Mouse (Mus musculus) cerebellum, postnatal 14 days (tissue): ENCODE data around the gene Vstm2b.

Experiments used
- DNase-seq, 2 experiments: peaks; one replicate each; pipeline ENCODE4 v3.0.0; 2021; ENCODE audit warnings: mixed read lengths in 2 of 2

Gene Vstm2b

GRCm38 (mm10) chr7:40898096-40898710, at the start of gene Vstm2b:
Vstm2b (plus strand) TSS chr7:40898328.
- peak in 1 of 2 experiments; percentile 20 for DNase-seq

GRCm38 (mm10) chr7:40856088-40856625, 42.0 kb upstream of the Vstm2b start:
- no peak for DNase-seq

- no peak for DNase-seq
Measured at GRCm38 (mm10) chr7:40873380-40873990, 24.6 kb upstream of the Vstm2b start.

- DNase-seq: peak; percentile 71 to 83
Measured at GRCm38 (mm10) chr7:40884855-40885489, 13.2 kb upstream of the Vstm2b start.

GRCm38 (mm10) chr7:40888358-40888757, 9.8 kb upstream of the Vstm2b start:
- DNase-seq: peak; percentile 59 to 73

GRCm38 (mm10) chr7:40896964-40897363, 1.2 kb upstream of the Vstm2b start:
- peak; percentile 67 to 68 for DNase-seq

- DNase-seq: peak; percentile 46 to 48
Measured at GRCm38 (mm10) chr7:40898711-40899375, 715 bp downstream of the Vstm2b start.

GRCm38 (mm10) chr7:40899376-40900265, 1.5 kb downstream of the Vstm2b start:
- peak; percentile 32 to 44 for DNase-seq

- peak; percentile 87 to 90 for DNase-seq
Measured at GRCm38 (mm10) chr7:40901201-40901600, 3.1 kb downstream of the Vstm2b start.

- DNase-seq: no peak
Measured at GRCm38 (mm10) chr7:40902506-40902905, 4.4 kb downstream of the Vstm2b start.

- peak; percentile 67 to 68 for DNase-seq
Measured at GRCm38 (mm10) chr7:40906484-40906883, 8.4 kb downstream of the Vstm2b start.

- no peak for DNase-seq
Measured at GRCm38 (mm10) chr7:40916761-40917160, 18.6 kb downstream of the Vstm2b start.

GRCm38 (mm10) chr7:40920118-40920517, 22.0 kb downstream of the Vstm2b start:
- peak; percentile 40 to 53 for DNase-seq

- DNase-seq: no peak
Measured at GRCm38 (mm10) chr7:40921281-40921680, 23.2 kb downstream of the Vstm2b start.

- no peak for DNase-seq
Measured at GRCm38 (mm10) chr7:40922871-40923270, 24.7 kb downstream of the Vstm2b start.

GRCm38 (mm10) chr7:40928391-40928790, 30.3 kb downstream of the Vstm2b start:
- DNase-seq: no peak

GRCm38 (mm10) chr7:40936617-40937212, 38.6 kb downstream of the Vstm2b start:
- no peak for DNase-seq

GRCm38 (mm10) chr7:40939371-40939770, 41.2 kb downstream of the Vstm2b start:
- DNase-seq: no peak

GRCm38 (mm10) chr7:40942233-40942935, 44.3 kb downstream of the Vstm2b start:
- DNase-seq: peak; percentile 40 to 56
